Mouse (Mus musculus): ENCODE results near the gene Kifc1.
"Not testable (repeated sequence)": the region's sequence is repeated elsewhere in the genome, so short reads cannot be mapped to it uniquely, and the experiment has no call there.

Kifc1 gene

DNA sequence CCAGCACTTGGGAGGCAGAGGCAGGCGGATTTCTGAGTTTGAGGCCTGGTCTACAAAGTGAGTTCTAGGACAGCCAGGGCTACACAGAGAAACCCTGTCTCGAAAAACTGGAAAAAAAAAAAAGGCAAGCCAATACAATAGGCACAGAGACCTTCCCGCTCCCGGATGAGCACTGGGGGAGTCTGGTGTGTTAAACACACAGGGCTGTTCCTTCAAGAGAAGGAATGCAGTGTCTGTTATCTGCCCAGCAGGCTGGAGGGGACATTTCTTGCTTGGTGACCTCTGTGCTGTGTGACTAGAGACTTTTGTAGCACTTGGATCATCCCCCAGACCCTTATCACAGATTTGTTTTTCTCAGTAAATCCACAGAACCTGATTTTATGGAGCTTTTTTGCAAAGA is 11.2 kb upstream of the Kifc1 start:
- DNase-seq = no peak

DNA sequence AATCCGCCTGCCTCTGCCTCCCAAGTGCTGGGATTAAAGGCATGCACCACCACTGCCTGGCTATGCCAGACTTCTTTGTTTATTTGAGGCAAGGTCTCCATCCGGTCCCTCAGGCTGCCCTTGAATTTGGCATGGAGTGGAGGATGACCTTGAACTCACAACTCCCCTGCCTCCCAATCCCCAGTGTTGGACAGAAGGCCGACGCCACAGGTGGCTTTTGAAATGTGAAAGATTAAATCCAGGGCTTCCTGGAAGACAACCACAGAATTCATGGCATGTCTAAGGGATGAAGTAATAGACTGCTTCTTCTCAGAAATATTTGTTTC is 10.5 kb upstream of the Kifc1 start:
- no peak for DNase-seq

DNA sequence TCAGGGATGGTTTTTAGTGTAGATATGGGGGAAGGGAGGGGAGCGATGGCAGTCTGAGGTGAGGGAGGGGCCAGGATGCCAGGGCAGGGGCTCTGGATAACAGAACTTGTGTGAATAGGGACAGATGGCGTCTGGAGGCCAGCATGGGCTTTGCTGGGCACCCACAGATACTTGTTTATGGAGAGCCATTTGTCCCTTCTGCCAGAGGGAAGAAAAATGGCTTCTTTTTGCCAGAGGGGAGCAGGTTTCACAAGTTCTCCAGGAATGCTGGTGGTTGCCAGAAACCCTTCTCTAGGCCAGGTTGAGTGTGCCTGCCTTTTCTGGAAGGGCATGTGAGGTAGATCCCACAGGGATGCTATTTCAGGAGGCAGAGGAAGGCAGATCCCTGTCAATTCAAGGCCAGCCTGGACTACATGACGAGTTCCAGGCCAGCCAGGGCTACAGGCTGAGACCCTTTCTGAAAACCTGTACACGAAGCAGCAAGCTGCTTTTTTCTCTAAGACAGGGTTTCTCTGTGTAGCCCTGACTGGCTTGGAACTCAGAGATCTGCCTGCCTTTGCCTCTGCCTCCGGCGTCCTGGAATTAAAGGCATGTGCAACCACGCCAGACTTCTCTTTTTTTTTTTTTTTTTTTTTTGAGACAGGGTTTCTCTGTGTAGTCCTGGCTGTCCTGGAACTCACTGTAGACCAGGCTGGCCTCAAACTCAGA is 10.0 kb upstream of the Kifc1 start:
- no peak for DNase-seq

DNA sequence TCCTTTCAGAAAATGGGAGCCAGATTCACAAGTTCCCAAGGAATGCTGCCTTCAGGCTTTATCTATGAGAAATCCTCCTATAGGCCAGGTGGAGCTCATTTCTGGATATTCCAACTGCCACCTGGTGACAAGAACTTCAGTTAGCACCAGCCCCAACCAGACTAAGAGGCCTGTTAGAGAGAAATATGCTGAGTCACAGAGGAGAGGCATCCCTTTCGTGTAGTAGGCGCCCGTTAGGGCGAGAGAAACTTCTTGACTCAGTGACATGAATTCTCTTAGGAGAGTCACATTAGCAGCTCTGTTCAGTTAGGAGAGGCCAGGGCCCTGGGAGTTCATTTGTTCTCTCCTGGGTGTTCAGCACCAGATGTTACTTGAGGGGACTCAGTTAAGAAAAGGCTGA is 9.2 kb upstream of the Kifc1 start:
- no peak for DNase-seq

DNA sequence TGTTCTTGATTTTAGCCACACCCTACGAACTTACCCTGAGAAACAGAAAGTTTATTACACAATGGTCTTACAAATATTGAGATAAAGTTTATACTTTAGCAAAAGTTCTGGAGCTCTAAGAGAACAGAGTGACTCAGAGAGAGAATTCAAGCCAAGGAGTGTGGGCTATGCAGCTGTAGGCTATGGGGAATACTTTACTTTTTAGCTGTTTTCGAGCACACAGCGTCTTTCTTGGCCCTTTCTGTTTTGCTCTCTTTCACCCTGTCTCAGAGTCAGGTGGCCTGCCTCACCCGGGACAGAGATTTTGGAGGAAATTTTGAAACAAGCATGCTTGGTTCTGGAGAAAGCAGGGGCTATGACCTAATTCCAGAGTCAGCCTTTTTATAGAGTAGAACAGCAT is 7.7 kb upstream of the Kifc1 start:
- not testable (repeated sequence) for DNase-seq

DNA sequence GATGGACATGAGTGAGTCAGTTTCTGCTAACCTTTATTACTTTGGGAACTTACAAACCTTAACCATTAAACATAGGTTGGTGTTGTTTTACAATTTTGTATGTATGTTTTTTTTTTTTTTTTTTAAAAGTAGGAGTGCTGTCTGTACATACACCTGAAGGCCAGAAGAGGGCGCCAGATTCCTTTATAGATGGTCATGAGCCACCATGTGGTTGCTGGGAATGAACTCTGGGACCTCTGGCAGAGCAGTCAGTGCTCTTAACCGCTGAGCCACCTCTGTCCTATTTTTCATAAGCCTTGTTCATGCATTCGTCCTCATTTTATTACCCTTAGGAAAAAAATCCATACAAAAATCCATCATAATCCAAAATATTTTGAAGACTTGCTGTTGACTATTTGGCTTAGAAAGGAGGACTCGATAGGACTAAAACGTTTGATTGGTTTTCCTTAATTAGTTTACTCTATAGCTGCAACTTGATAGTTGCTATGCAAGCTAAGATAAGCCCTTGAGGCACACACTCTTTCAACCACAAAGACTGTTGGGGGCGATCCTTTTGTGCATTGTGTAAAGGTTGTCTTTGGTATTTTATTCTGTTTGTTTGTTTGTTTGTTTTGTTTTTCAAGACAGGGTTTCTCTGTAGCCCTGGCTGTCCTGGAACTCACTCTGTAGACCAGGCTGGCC is 6.8 kb upstream of the Kifc1 start:
- peak; percentile 37 for DNase-seq

DNA sequence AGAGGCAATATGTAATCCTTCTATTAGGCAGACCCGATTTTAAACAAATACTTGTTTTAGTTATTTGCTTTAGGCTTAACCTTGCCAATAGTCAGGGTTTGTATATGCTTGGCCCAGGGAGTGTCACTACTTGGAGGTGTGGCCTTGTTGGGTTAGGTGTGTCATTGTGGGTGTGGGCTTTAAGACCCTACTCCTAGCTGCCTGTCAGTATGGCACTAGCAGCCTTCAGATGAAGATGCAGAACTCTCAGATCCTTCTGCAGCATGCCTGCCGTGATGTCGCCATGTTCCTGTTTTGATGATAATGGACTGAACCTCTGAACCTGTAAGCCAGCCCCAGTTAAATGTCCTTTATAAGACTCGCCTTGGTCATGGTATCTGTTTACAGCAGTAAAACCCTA is 2.5 kb upstream of the Kifc1 start:
- not testable (repeated sequence) for DNase-seq

DNA sequence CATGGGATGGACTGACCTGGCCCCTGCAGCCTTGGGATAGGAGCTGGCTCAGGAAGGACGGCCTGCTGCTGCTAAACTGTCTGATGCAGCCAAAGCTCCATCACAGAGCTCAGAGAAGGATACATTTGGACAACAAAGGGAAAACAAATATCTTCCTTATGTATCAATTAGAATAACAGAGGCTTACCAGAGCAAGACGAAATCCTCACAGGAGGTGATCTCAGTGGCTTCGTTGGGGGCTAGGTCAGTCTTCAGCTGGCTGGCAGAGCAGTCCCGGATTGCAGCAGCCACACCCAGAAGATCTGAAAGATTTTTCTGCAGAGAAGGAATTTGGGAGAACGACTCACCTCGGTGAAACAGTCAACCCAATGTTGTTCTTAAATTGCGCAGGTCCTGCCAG is 2.0 kb upstream of the Kifc1 start:
- no peak for DNase-seq

DNA sequence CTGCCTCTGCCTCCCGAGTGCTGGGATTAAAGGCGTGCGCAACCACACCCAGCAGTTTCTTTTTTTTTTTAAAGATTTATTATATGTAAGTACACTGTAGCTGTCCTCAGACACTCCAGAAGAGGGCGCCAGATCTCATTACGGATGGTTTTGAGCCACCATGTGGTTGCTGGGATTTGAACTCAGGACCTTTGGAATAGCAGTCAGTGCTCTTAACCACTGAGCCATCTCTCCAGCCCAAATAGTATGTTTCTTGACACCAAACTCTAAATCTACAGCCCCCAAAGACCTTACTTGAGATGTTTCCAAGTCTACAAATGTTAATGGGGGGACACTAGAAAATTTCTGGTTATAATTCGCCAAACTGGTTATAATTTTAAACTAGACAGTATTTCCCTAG is 1.4 kb upstream of the Kifc1 start:
- DNase-seq = not testable (repeated sequence)

DNA sequence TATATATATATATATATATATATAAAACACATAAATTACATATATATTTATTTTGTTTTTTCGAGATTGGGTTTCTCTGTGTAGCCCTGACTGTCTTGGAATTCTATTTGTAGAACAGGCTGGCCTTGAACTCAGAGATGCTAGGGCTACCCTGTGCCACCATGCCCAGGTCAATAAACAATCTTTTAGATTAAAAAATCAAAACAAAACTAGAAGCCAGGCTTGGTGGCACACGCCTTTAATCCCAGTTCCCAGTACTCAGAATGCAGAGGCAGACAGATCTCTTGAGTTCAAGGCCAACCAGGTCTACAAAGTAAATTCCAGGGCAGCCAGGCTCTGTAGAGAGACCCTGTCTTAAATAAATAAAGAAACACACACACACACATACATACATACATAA is 896 bp upstream of the Kifc1 start:
- no peak for DNase-seq

DNA sequence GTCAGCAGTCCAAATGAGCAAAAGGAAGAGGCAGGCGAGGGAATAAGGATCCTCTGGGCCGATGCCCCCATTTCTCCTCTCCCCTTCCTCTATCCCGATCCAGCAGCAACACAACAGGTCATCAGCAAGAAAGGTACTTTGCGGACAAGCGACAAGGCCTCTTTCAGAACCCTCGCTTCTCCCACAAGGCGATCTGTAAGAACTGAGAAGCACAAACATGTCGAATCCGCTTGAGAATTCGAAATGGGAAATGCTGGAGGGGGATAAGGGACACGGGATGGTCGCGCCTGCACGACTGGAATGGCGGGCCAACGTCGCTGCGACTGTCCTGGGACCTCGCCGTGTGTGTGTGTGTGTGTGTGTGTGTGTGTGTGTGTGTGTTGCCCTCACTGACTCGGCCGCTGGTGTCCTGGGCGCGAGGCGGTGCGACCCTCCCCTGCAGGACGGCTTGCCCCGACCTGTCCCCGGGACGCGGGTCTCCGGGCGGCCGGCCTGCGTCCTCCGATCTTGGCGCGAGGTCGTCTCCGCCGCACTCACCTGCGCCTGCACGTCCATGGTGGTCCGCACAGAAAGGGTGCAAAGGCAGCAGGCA is 424 bp downstream of the Kifc1 start:
- not testable (repeated sequence) for DNase-seq

DNA sequence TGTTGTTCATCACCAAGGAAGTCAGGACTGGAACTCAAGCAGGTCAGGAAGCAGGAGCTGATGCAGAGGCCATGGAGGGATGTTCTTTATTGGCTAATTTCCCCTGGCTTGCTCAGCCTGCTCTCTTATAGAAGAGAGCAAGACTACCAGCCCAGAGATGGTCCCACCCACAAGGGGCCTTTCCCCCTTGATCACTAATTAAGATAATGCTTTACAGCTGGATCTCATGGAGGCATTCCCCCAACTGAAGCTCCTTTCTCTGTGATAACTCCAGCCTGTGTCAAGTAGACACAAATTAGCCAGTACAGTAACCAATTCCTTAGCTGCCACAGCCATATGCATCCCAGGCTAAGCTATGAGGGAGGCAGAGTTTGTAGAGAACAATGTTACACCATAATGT is 2.2 kb downstream of the Kifc1 start:
- not testable (repeated sequence) for DNase-seq

DNA sequence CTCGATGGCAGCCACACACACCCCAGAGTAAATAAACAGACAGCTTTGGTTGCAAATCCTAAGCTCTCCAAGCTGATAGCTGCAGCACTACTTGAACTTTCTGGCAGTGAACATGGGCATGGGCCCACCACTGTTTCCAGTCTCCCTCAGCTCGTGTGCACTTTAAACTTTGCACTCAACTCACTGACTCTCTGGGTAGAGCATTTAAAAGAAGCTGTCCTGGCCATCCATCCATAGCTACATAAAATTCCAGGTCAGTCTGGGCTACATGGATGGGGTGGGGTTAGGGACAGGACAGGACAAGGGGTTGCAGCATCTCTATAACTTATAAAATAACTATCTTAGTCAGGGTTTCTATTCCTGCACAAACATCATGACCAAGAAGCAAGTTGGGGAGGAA is 2.7 kb downstream of the Kifc1 start:
- DNase-seq = not testable (repeated sequence)

DNA sequence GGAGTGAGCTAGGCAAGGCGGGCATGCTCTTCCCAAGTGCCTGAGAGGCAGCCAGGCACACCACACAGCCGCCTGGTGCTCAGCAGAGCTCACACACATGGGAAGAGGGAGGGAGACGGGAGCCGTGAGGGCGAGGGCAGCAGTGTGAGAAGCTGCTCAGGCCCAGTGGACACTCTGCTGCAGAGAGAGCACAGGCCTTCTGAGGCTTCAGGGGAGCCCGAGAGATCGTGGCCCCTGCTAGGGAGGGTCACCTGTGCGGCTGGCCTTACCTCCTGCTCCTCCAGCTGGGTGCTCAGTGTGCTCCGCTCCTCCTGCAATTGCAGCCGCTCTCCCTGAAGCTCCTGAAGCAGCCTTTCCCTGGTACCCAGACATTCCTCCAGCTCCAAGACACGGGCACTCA is 6.1 kb downstream of the Kifc1 start:
- not testable (repeated sequence) for DNase-seq

DNA sequence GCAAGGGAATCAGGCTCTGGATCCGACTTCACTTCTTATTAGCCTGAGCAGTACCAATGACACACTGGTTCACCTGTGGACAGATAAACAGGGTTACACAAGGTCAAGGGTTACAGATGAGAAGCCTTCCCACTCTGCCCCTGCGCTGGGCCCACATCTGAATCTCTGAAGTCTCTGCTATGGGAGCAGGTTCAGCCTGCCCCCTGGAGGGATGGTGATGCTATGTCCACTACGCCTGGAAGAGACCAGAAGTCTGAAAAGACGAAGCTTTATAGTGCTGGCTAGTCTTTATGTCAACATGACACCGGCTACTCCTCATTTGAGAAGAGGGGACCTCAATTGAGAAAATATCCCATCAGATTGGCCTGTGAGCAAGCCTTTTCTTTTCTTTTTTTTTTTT is 14.7 kb downstream of the Kifc1 start:
- not testable (repeated sequence) for DNase-seq

DNA sequence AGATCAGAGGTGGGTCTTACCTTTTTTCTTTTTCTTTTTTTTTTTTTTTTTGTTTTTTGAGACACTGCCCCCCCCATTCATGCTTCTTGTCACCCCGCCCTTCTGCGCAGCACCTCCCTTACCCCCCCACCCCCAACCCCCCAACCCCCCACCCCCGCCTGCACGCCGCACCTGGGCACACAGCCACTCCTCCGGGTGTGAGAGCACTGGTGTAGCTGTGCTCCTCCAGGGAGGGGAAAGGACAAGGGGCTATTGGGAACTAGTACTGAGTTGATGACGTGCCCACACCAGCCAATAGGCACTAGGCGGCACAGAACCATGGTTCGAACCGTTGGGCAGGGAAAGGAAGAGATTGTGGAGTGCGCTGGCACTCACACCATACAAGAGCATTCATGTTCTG is 16.1 kb downstream of the Kifc1 start:
- DNase-seq = no peak

DNA sequence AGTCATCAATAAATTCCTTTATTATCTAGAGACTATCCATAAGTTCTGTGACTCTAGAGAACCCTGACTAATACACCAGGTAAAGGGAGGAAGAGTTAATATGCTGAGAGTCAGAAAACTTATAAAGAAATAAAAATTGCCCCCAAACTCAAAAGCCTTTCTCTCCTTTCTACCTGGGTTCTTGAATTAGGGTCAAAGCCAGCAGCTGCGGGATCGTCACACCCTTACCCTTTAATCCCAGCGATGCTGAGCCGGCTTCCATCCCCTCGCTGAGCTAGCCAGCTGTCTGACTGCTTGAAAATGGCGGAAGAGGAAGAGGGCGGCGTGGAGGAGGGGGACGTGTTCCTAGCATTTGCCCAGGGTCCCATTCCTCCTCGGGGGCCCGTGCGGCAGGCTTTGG is 16.9 kb downstream of the Kifc1 start, which contains the start of gene Gm7029:
Gene Gm7029 (plus strand): TSS at position 301 of the 400 bp plus-strand sequence.
- not testable (repeated sequence) for DNase-seq

DNA sequence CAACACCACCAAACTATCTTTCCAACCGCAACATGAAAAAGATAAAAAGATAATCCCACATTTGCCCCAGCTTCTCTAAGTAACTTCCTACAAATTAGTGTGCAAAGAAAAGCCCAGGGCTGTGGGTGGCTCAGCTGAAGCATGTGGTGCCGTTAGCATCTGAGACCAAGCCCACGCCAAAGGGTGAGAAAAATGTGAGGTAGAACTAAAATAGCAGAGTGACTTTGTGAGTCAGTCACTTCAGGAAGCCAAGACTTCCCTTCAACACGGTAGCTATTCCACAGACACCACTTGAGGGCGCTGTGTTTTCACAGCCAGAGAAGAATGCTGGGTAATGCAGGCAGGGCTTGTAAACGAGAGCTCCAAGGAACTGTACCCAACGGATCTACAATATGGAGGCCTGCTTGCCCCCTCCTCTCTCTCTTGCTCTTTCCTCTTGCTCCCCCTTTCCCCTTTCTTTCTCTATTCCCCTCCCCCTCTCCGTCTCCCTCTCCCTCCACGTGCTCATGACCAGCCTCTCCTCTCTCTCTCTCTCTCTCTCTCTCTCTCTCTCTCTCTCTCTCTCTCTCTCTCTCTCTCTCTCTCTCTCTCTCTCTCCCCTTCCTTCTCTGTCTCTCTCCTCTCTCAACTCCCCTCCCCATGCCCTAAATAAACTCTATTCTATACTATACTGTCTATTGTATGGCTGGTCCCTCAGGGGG is 25.0 kb downstream of the Kifc1 start:
- peak; percentile 53 for DNase-seq

DNA sequence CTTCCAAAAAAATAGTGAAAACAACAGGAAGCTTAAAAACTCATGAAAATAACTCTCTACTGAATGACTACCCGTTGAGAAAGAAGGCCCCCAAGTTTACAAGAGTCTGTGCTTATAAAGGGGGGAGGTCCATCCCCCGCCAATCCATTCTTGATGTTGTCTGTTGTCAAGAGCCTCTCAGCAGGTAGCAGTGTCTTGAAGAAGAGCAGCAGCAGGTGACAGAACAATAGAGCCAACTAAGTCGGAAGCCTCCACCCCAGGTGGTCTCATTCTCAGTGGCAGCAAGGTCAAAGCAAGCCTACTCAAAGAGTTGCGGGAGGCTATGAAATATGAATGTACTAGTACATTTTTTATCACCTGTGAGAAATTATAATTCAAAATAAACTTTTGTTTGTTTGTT is 32.6 kb downstream of the Kifc1 start:
- no peak for DNase-seq

DNA sequence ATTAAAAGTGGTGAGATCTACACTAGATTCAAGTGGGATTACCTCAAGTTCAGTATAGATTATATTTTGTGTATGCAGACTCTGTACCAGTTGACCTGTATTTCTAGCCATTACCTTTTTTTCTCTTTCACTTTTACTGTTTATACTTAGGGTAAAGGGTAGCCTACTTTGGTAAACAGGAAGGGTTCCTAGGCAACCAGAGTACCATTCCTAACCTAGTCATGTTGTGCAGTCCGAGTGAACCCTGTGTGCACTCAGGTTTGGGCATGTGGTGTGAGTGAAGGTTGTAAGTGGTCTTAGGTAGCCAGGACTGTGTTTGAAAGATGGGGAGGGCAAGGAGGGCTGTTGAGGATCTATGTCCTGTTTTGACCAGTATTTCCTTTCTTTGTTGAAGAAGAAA is 39.1 kb downstream of the Kifc1 start:
- DNase-seq = no peak

DNA sequence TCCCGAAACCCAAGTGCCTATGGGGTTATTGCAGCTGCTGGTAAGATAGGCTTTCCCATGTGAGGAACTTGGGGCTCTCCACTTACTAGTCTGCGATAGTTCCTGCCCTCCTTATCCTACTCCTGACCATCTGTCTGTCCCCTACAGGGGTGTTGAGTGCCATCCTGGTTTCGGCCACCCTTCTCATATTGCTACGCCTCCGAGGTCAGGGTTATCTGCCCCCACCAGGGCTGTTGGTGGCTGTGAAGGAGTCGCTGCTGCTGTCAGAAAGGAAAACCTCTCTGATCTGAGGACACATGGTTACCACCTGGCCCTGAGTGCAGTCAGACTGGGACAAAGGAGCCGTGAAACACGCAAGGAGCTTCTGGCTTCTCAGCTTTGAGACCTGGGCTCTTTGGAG is 42.3 kb downstream of the Kifc1 start:
- DNase-seq = no peak

DNA sequence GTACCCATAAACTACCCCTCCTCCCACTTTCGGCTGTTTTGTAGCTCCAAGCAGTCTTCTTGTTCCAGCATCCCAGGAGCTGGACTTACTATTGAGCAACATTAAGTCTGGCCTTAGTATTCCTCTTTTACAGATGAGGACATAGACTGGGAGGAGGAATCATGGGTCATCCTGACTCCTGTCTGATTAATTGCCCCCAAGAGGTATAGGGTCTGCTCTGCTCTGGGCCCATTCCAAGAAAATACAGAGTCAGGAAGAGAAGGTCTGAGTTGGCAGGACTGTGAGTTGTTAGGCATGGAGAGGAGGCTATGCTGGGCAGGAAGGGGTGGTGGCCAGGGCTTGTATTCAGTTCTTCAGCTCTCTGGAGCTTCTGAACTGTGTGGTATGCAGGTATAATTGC is 46.3 kb downstream of the Kifc1 start:
- no peak for DNase-seq

DNA sequence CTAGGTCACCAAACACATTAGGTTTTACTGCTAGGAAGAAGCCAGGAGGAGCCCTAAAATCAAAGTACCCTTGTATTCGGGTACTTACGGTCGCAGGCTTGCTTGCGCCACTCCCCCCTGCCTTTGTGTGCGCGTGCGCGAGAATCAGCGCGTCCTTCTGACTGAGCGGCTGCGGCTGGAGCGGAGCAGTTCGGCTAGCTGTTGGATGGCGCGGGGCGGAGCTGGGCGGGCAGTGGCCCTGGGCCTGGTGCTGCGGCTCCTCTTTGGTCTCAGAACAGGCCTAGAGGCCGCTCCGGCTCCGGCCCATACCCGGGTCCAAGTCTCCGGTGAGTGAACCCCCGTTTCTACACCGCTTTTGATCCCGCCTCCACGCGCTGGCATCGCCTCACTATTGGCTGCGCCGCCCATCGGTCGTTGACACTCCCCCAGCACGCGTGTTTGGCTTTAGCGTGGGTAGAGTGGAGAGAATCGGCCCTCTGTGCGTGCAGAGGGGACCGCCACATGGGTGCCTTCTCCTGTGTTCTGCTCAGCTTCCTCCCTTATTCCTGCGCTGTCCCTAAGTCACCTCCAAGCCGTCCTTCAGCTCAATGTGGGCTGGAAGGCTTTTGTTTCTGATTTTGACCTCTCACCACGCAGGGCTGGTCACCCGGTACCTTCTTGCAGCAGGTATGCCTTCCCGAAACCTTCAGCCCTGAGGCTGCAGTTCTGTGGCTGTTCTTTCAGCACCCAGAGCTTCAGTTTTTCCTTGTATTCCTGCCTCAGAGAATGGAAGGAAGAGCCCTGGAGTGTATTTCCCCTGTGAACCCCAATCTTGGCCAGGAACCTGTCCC is 47.3 kb downstream of the Kifc1 start, which contains the start of gene Cd320:
Gene Cd320 (plus strand): TSS at position 126 of the 830 bp plus-strand sequence.
- DNase-seq = peak; percentile 95

Data from kidney, adult 18-20 months (tissue).